In genomic region chr2:105370698-105371097, GRCm38 (mm10) we compare ENCODE assay signal across 8 mouse cellular contexts. TPM values are rescaled to one million over a fixed set of nuclear protein-coding genes. Genes with fewer than 3 reads are reported as not detected.
A peak's percentile ranks its signal among the peaks of the same experiment; 100 is the strongest.
DNase-seq lines count a peak whose midpoint lies in the region; ATAC-seq lines count a peak whose summit lies in the region.
"Had no signal": no experiment of that assay in that cellular context is flagged by ENCODE, and none has a peak within 500 bp of the region (broad histone marks: within the 10 kb centered on the region; RNA-seq: fewer than 3 reads in every experiment).

No protein-coding gene starts in this region.

- peaks cover 7% of the 10 kb centered on the region; the same call in 1 of the 2 replicates for H3K4me1 ChIP-seq in kidney, embryonic 14.5 days (ENCODE audit: control insufficient read depth, insufficient read depth, low read length)
- peaks cover 6% of the 10 kb centered on the region; the same call in 1 of the 2 replicates for H3K4me1 ChIP-seq in embryonic facial prominence, embryonic 14.5 days (ENCODE audit: control insufficient read depth, insufficient read depth, low read length)
- H3K4me1 ChIP-seq in hindbrain, embryonic 12.5 days, result peaks cover 10% of the 10 kb centered on the region
- H3K4me1 ChIP-seq in neural tube, embryonic 13.5 days (replicated peaks), result peaks cover 10% of the 10 kb centered on the region
- H3K4me1 ChIP-seq in liver, embryonic 12.5 days, result peaks cover 9% of the 10 kb centered on the region; the same call in 1 of the 2 replicates

- H3K27me3 ChIP-seq in kidney, embryonic 14.5 days (ENCODE audit: control insufficient read depth, insufficient read depth, low read length), result no peaks in the 10 kb centered on the region
- no peaks in the 10 kb centered on the region for H3K27me3 ChIP-seq in embryonic facial prominence, embryonic 14.5 days (replicated peaks; ENCODE audit: control insufficient read depth, insufficient read depth, low read length)
- no peaks in the 10 kb centered on the region; the same call in none of the 2 replicates for H3K27me3 ChIP-seq in hindbrain, embryonic 12.5 days
- H3K27me3 ChIP-seq in neural tube, embryonic 13.5 days, result 0 out of 2 replicates have a peak, but pooled peaks cover 10% of the 10 kb centered on the region
- H3K27me3 ChIP-seq in liver, embryonic 12.5 days (replicated peaks), result peaks cover 58% of the 10 kb centered on the region
- H3K27me3 ChIP-seq: Patski had no signal

- H3K27ac ChIP-seq in kidney, embryonic 14.5 days (ENCODE audit: low read depth, low read length), result no peak overlapping the region
- H3K27ac ChIP-seq in embryonic facial prominence, embryonic 14.5 days (replicated peaks; ENCODE audit: low read depth, low read length), result no peak overlapping the region
- no peak overlapping the region for H3K27ac ChIP-seq in hindbrain, embryonic 12.5 days
- no peak overlapping the region for H3K27ac ChIP-seq in neural tube, embryonic 13.5 days (replicated peaks)
- H3K27ac ChIP-seq in liver, embryonic 12.5 days, result no peak overlapping the region

- peak overlapping the region; percentile 13; the same call in 1 of the 2 replicates for H3K4me2 ChIP-seq in kidney, embryonic 14.5 days (replicated peaks; ENCODE audit: low read depth, low read length)
- H3K4me2 ChIP-seq in embryonic facial prominence, embryonic 14.5 days (ENCODE audit: low read depth, low read length), result peak overlapping the region; percentile 42
- peak overlapping the region; percentile 32 for H3K4me2 ChIP-seq in hindbrain, embryonic 12.5 days (replicated peaks)
- peak overlapping the region; percentile 50 for H3K4me2 ChIP-seq in neural tube, embryonic 13.5 days
- no peak overlapping the region for H3K4me2 ChIP-seq in liver, embryonic 12.5 days

- ATAC-seq in kidney, embryonic 14.5 days (ENCODE audit: low FRiP score, low TSS enrichment), result no peak
- ATAC-seq in embryonic facial prominence, embryonic 14.5 days (ENCODE audit: low read depth), result no peak
- ATAC-seq in hindbrain, embryonic 12.5 days (ENCODE audit: low FRiP score), result no peak
- ATAC-seq in neural tube, embryonic 13.5 days (ENCODE audit: low read depth), result peak; percentile 71; the same call in 1 of the 2 replicates
- no peak for ATAC-seq in liver, embryonic 12.5 days
- ATAC-seq: Patski had no signal

- no peaks in the 10 kb centered on the region for H3K36me3 ChIP-seq in kidney, embryonic 14.5 days (ENCODE audit: control insufficient read depth, insufficient read depth, low read length)
- no peaks in the 10 kb centered on the region for H3K36me3 ChIP-seq in embryonic facial prominence, embryonic 14.5 days (ENCODE audit: control insufficient read depth, insufficient read depth, low read length)
- no peaks in the 10 kb centered on the region for H3K36me3 ChIP-seq in hindbrain, embryonic 12.5 days
- H3K36me3 ChIP-seq in neural tube, embryonic 13.5 days, result no peaks in the 10 kb centered on the region
- H3K36me3 ChIP-seq in liver, embryonic 12.5 days, result no peaks in the 10 kb centered on the region

- H3K9ac ChIP-seq in kidney, embryonic 14.5 days (ENCODE audit: low read depth, low read length), result no peak overlapping the region
- no peak overlapping the region for H3K9ac ChIP-seq in embryonic facial prominence, embryonic 14.5 days (ENCODE audit: low read depth, low read length)
- H3K9ac ChIP-seq in hindbrain, embryonic 12.5 days, result no peak overlapping the region
- peak overlapping the region; percentile 31 for H3K9ac ChIP-seq in neural tube, embryonic 13.5 days
- H3K9ac ChIP-seq in liver, embryonic 12.5 days, result no peak overlapping the region

- H3K4me3 ChIP-seq in kidney, embryonic 14.5 days (ENCODE audit: low read length), result peak overlapping the region; percentile 1; the same call in 1 of the 2 replicates
- H3K4me3 ChIP-seq in embryonic facial prominence, embryonic 14.5 days (ENCODE audit: low read depth, low read length), result 0 out of 2 replicates have a peak overlapping the region, but pooled peaks have one; percentile 1
- no peak overlapping the region for H3K4me3 ChIP-seq in hindbrain, embryonic 12.5 days
- peak overlapping the region; percentile 22 for H3K4me3 ChIP-seq in neural tube, embryonic 13.5 days
- no peak overlapping the region for H3K4me3 ChIP-seq in liver, embryonic 12.5 days

- H3K9me3 ChIP-seq in kidney, embryonic 14.5 days (ENCODE audit: control insufficient read depth, low read length), result no peaks in the 10 kb centered on the region
- H3K9me3 ChIP-seq in embryonic facial prominence, embryonic 14.5 days (ENCODE audit: control insufficient read depth, low read length), result no peaks in the 10 kb centered on the region
- H3K9me3 ChIP-seq in hindbrain, embryonic 12.5 days (replicated peaks), result no peaks in the 10 kb centered on the region
- H3K9me3 ChIP-seq in neural tube, embryonic 13.5 days, result no peaks in the 10 kb centered on the region
- no peaks in the 10 kb centered on the region for H3K9me3 ChIP-seq in liver, embryonic 12.5 days (replicated peaks)

- WGBS in kidney, embryonic 14.5 days, result 24% methylated on average over 14 of the region's 14 CpGs
- WGBS in embryonic facial prominence, embryonic 14.5 days, result 21% methylated on average over 14 of the region's 14 CpGs
- WGBS in hindbrain, embryonic 12.5 days, result 33% methylated on average over 14 of the region's 14 CpGs
- 19% methylated on average over 14 of the region's 14 CpGs for WGBS in neural tube, embryonic 13.5 days
- 39% methylated on average over 14 of the region's 14 CpGs for WGBS in liver, embryonic 12.5 days (ENCODE audit: insufficient replicate concordance)

- no peak for DNase-seq in kidney, adult 18-20 months
- DNase-seq in embryonic facial prominence, embryonic 14.5 days (ENCODE audit: low spot score), result no peak
- no peak for DNase-seq in adrenal gland, adult 2 months

RNA-seq across cellular contexts. Expression of gene Rcn1, which starts 28.4 kb away (rescaled TPM):
- 110 and 114 TPM in 2 replicates for polyA plus RNA-seq in kidney, embryonic 14.5 days (2014; fragmentation: Nextera tagmentation; extraction: Ambion mirVana)
- polyA plus RNA-seq in embryonic facial prominence, embryonic 14.5 days (2014; fragmentation: Nextera tagmentation; extraction: Ambion mirVana), result 253 and 267 TPM in 2 replicates
- polyA plus RNA-seq in hindbrain, embryonic 12.5 days (2016; fragmentation: Nextera tagmentation; extraction: Ambion mirVana), result 143 and 150 TPM in 2 replicates
- 83.3 and 94.6 TPM in 2 replicates for polyA plus RNA-seq in neural tube, embryonic 13.5 days (2015; fragmentation: Nextera tagmentation; extraction: Ambion mirVana)
- polyA plus RNA-seq in liver, embryonic 12.5 days (2016; fragmentation: Nextera tagmentation; extraction: Ambion mirVana), result 45.8 and 47.0 TPM in 2 replicates
- total RNA-seq in adrenal gland, adult 2 months (2021), result 100 to 1,000 TPM in 1 of 2 experiments, 10 to 100 TPM in 1; 41.9 to 147 TPM
- polyA plus RNA-seq in adrenal gland, adult 2 months (2012; rRNA removed), result 64.3 and 72.1 TPM in 2 replicates

Comparison
In these comparisons a context has a peak if more than half of its experiments do, and no peak if none do; other contexts are left out.
1. H3K4me3 ChIP-seq: peak in kidney, embryonic 14.5 days (single experiment), embryonic facial prominence, embryonic 14.5 days (single experiment) and neural tube, embryonic 13.5 days (single experiment); none in hindbrain, embryonic 12.5 days (single experiment) and liver, embryonic 12.5 days (single experiment).